Comparison of ENCODE assay signal across 8 mouse cellular contexts in the genomic region with DNA sequence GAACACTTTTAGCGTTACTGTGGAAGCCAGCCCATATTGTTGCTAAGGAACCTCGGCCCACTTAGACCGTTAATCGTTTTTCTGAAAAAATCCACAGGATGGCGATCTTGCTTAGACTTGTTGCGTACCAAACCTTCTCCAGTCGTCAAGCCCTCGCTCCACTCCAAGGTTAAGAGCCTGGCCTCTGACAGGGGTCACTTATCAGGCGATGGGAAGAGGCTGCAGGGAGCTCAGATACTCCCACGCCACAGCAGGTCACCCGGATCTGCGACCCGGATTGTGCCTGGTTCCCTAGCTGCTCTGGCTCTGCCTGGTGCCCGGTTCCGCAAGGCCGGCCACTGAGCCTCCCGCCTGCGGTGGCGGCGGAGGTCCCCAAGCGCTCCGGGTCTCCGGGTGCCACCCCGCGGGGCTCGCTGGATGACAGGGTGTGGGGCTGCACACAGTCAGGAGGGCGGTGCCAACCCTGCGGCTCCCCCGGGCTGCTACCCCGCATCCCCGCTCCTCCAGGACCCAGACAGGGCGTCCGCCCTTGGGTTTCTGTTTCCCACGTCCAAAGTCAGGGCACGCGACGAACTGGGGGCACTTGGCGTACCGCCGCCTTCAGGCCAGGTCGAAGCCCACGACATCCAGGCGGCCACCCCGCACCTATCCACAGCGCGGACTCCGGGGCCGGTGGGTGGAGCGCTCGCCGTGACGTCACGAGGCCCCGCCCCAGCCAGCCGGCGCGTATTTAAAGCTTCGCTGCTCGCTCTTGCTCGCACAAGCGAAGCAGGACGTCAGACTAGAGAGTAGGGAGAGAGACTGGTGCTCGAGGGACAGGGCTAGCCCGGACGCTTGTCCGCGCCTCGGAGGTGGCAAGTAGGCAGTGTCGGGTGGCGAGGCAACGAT. TPM values are rescaled to one million over a fixed set of nuclear protein-coding genes. Genes with fewer than 3 reads are reported as not detected.
A peak's percentile ranks its signal among the peaks of the same experiment; 100 is the strongest.
DNase-seq lines count a peak whose midpoint lies in the region; ATAC-seq and TF ChIP-seq lines count a peak whose summit lies in the region.

A gene (plus strand): TSS at position 756 of the 888 bp plus-strand sequence.

- no peaks in the 10 kb centered on the region for H3K9me3 ChIP-seq in hindbrain, postnatal 0 days (ENCODE audit: low read length)

- peaks cover 20% of the 10 kb centered on the region for H3K36me3 ChIP-seq in hindbrain, postnatal 0 days (ENCODE audit: insufficient read depth, low read length)

- peak; percentile 88 for ATAC-seq in activated CD4-positive, CD25-positive, alpha-beta regulatory T cell, adult 4 months
- ATAC-seq in common myeloid progenitor, adult 5-6 weeks (replicated peaks; ENCODE audit: low read depth, poor library complexity, severe bottlenecking), result peak; percentile 76
- ATAC-seq in hindbrain, postnatal 0 days, result peak; percentile 96

- peak within 1 kb of the TSS; percentile 86 for H3K27ac ChIP-seq in gastrocnemius, adult 2 months
- H3K27ac ChIP-seq in hindbrain, postnatal 0 days, result peak within 1 kb of the TSS; percentile 93

- H3K9ac ChIP-seq in hindbrain, postnatal 0 days (replicated peaks; ENCODE audit: low read length), result peak within 1 kb of the TSS; percentile 95

- TF ChIP-seq CTCF in gastrocnemius, adult 2 months (IDR thresholded peaks at IDR 0.05), result peak; percentile 68
- TF ChIP-seq CTCF in hindbrain, postnatal 0 days (IDR thresholded peaks at IDR 0.05; ENCODE audit: low read depth), result peak; percentile 76

- H3K4me1 ChIP-seq in hindbrain, postnatal 0 days (ENCODE audit: insufficient read depth, low read length), result no peaks in the 10 kb centered on the region

- H3K4me3 ChIP-seq in gastrocnemius, adult 2 months, result peak within 1 kb of the TSS; percentile 86
- peak within 1 kb of the TSS; percentile 76 for H3K4me3 ChIP-seq in hindbrain, postnatal 0 days (ENCODE audit: low read length)

- H3K4me2 ChIP-seq in hindbrain, postnatal 0 days (ENCODE audit: low read depth, low read length), result peak within 1 kb of the TSS; percentile 98

- peak; percentile 94 for DNase-seq in gastrocnemius, adult 2 months
- DNase-seq in hindbrain, postnatal 0 days (ENCODE audit: low spot score), result peak; percentile 95
- peak; percentile 96 for DNase-seq in left cerebral cortex, adult 18-20 months (ENCODE audit: low spot score in 2 of 2)
- DNase-seq in lung, postnatal 4 days, result peak; percentile 96 to 98
- peak; percentile 93 for DNase-seq in retina, postnatal 1 day
- DNase-seq in thymus, postnatal 4 days, result peak; percentile 95

- H3K27me3 ChIP-seq in hindbrain, postnatal 0 days (ENCODE audit: insufficient read depth, low read length), result no peaks in the 10 kb centered on the region

- intact Hi-C loops in gastrocnemius, adult 2 months (cut with DNase I), result loop anchor here (5.0 to 10.0 kb wide), 3 partner anchors 168 to 470 kb away; no protein-coding TSS in a partner anchor

- under 1% methylated on average over 65 of the region's 71 CpGs for WGBS in hindbrain, postnatal 0 days

RNA-seq across cellular contexts. Expression of the gene that starts here (rescaled TPM):
- 1 to 10 TPM; 2.0 to 2.4 TPM for polyA plus RNA-seq in activated CD4-positive, CD25-positive, alpha-beta regulatory T cell, adult 4 months (2017; shearing (Covaris generic))
- 14.5 and 15.8 TPM in 2 replicates for total RNA-seq in common myeloid progenitor, adult 5-6 weeks (2017)
- total RNA-seq in gastrocnemius, adult 2 months (2021), result 1 to 10 TPM; 3.6 to 6.5 TPM
- total RNA-seq in hindbrain, postnatal 0 days (2014; rRNA removed), result 81.9 and 89.7 TPM in 2 replicates
- polyA plus RNA-seq in hindbrain, postnatal 0 days (2015; fragmentation: Nextera tagmentation; extraction: Ambion mirVana), result 79.2 and 86.2 TPM in 2 replicates
- total RNA-seq in left cerebral cortex, adult 18-20 months (2021), result 100 to 1,000 TPM; 272 to 280 TPM

Comparison
In these comparisons a context has a peak if more than half of its experiments do, and no peak if none do; other contexts are left out.
1. Peak in every context shown above with its lines: DNase-seq, ATAC-seq, H3K4me3 ChIP-seq and H3K27ac ChIP-seq.
2. RNA of the gene that starts here (polyA plus RNA-seq): 79.2 to 86.2 TPM in hindbrain, postnatal 0 days; 2.0 to 2.4 TPM in activated CD4-positive, CD25-positive, alpha-beta regulatory T cell, adult 4 months; every median in the first group is over 10 times any median in the second.